Mouse (Mus musculus) layer of hippocampus, postnatal 10 days (tissue): ENCODE measurements at regions not wholly inside any gene's neighbourhood (a gene's known extent, or its start where the extent isn't known, plus 50 kb on each side); places are given as distances from the start of the nearest gene placed in this dataset.

Experiments
- DNase-seq, 2 experiments: peaks; one replicate each; pipeline ENCODE4 v3.0.0; 2021; ENCODE audit warnings: low spot score in 2 of 2

- no peak for DNase-seq
Observed at GRCm38 (mm10) chr3:34525730-34526129, 124.5 kb upstream of the Sox2 start.

- no peak for DNase-seq
Observed at GRCm38 (mm10) chr3:34522054-34522684, 128.0 kb upstream of the Sox2 start.

GRCm38 (mm10) chr3:34521357-34522053 lies 128.7 kb upstream of the Sox2 start:
- no peak for DNase-seq

- no peak for DNase-seq
Observed at GRCm38 (mm10) chr3:34512503-34513145, 137.6 kb upstream of the Sox2 start.

- DNase-seq, result no peak
Observed at GRCm38 (mm10) chr3:34510723-34511122, 139.5 kb upstream of the Sox2 start.

GRCm38 (mm10) chr3:34509160-34509559 lies 141.0 kb upstream of the Sox2 start:
- DNase-seq, result no peak

GRCm38 (mm10) chr3:34504573-34504894 lies 145.7 kb upstream of the Sox2 start:
- DNase-seq, result no peak

GRCm38 (mm10) chr3:34503874-34504572 lies 146.2 kb upstream of the Sox2 start:
- no peak for DNase-seq

GRCm38 (mm10) chr3:34496839-34497238 lies 153.4 kb upstream of the Sox2 start:
- DNase-seq, result no peak

GRCm38 (mm10) chr3:34495615-34496014 lies 154.6 kb upstream of the Sox2 start:
- DNase-seq, result no peak

GRCm38 (mm10) chr3:34493921-34494320 lies 156.3 kb upstream of the Sox2 start:
- no peak for DNase-seq

GRCm38 (mm10) chr3:34489008-34489407 lies 161.2 kb upstream of the Sox2 start:
- no peak for DNase-seq

GRCm38 (mm10) chr3:34486441-34487050 lies 163.7 kb upstream of the Sox2 start:
- DNase-seq, result peak; percentile 52 to 63

GRCm38 (mm10) chr3:34485345-34486223 lies 164.6 kb upstream of the Sox2 start:
- DNase-seq, result no peak

- no peak for DNase-seq
Observed at GRCm38 (mm10) chr3:34483934-34484333, 166.3 kb upstream of the Sox2 start.

GRCm38 (mm10) chr3:34481821-34482713 lies 168.1 kb upstream of the Sox2 start:
- no peak for DNase-seq

GRCm38 (mm10) chr3:34481314-34481713 lies 168.9 kb upstream of the Sox2 start:
- no peak for DNase-seq

- DNase-seq, result no peak
Observed at GRCm38 (mm10) chr3:34474126-34474525, 176.1 kb upstream of the Sox2 start.

GRCm38 (mm10) chr3:34470721-34471120 lies 179.5 kb upstream of the Sox2 start:
- no peak for DNase-seq

GRCm38 (mm10) chr3:34469946-34470345 lies 180.3 kb upstream of the Sox2 start:
- DNase-seq, result no peak
